Mouse (Mus musculus): ENCODE results near the gene Alg9. TPM values are rescaled to one million over a fixed set of nuclear protein-coding genes. Genes with fewer than 3 reads are reported as not detected.

Gene Alg9
- polyA plus RNA-seq, 1 experiment from 2014 or later = 35.0 TPM

DNA sequence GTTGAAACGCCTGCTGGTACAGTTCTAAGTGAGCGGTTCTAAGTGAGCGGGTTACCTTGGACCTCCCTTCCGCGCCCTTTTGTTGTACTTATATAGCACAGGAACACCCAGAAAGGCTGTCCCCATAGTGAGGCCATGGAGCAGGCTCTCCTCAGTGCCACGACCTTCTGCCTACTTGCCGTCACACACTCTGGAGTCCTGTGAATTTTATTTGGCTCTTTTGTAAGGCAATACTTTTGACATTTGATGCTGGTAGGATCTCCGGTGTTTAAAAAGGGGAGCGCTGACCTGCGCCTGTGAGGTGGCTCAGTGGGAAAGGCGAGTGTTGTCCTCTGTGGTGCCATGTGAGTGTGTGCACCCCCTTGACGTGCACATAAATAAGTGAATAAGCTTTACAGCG lies 34.3 kb downstream of the Alg9 start:
- no peak for DNase-seq (ENCODE audit: extremely low spot score, low spot score)
- Histone ChIP-seq H3K27ac (no peak overlapping the region), H3K4me1 (no peaks in the 10 kb centered on the region), H3K36me3 (replicated peaks) (peaks cover 93% of the 10 kb centered on the region), H3K9me3 (0 out of 2 replicates have a peak, but pooled peaks cover under 1% of the 10 kb centered on the region), H3K4me3 (no peak overlapping the region), H3K27me3 (ENCODE audit: poor library complexity, severe bottlenecking) (no peaks in the 10 kb centered on the region)
- WGBS = 95% methylated on average over 13 of the region's 13 CpGs

DNA sequence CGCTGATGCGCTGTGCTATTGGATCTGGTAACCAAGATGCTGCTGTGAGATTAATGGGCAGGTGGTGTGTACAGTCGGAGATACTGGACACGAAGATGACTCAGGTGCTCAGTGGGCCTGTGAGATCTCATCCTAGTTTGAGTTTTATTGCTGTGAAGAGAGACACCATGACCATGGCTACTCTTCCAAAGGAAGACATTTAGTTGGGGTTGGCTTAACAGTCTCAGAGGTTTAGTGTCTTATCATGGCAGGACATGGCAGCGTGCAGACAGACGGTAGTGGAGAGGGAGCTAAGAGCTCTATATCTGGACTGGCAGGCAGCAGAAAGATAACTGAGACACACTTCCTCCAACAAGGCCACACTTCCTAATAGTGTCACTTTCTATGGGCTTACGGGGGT lies 36.4 kb downstream of the Alg9 start:
- peaks cover 91% of the 10 kb centered on the region for H3K36me3 ChIP-seq (replicated peaks)
- no peaks in the 10 kb centered on the region for H3K27me3 ChIP-seq (ENCODE audit: poor library complexity, severe bottlenecking)
- no peaks in the 10 kb centered on the region for H3K4me1 ChIP-seq
- 94% methylated on average over 7 of the region's 7 CpGs for WGBS
- H3K27ac ChIP-seq = no peak overlapping the region
- H3K4me3 ChIP-seq = no peak overlapping the region
- no peak for DNase-seq (ENCODE audit: extremely low spot score, low spot score)
- H3K9me3 ChIP-seq = 0 out of 2 replicates have a peak, but pooled peaks cover 5% of the 10 kb centered on the region

DNA sequence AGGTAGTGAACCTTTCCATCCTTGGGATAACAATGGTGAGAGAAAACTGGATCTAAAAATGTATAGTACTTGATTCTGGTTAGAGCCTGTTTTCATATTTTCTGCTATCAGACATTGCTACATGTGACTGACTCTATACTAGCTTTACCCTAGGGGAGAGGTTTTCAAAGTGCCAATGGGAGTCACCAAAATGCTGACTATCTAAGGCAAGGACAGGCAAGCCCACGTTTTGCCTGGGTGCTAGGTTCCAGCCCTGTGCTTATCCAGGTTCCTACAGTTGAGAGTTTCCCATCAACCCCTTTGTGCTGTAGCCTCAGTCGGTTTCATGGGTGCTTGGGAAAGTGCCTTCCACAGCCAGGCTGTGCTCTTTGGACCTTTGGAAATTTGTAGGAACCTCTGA lies 36.9 kb downstream of the Alg9 start:
- Histone ChIP-seq H3K9me3 (0 out of 2 replicates have a peak, but pooled peaks cover 5% of the 10 kb centered on the region), H3K4me3 (no peak overlapping the region), H3K27ac (no peak overlapping the region), H3K4me1 (no peaks in the 10 kb centered on the region), H3K27me3 (ENCODE audit: poor library complexity, severe bottlenecking) (no peaks in the 10 kb centered on the region), H3K36me3 (replicated peaks) (peaks cover 91% of the 10 kb centered on the region)
- no peak for DNase-seq (ENCODE audit: extremely low spot score, low spot score)
- 80% methylated on average over 2 of the region's 2 CpGs for WGBS

DNA sequence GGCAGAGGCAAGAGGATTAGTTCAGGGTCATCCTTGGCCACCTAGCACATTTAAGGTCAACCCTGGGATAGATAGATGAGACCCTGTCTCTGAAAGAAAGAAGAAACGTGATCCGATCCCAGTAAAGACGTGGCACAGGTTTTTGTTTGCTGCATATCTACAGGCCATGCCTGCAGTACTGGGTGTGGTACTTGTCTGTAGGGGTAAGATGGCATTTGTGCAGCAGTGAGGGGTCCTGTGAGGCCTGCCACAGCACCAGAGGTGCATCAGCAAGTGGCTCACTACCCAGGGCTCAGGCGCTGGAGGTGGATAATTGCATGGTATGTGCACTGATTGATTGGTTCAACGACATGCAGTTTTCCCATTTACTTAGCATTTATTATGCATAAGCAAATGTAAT lies 39.0 kb downstream of the Alg9 start:
- WGBS = 94% methylated on average over 5 of the region's 5 CpGs
- no peak for DNase-seq (ENCODE audit: extremely low spot score, low spot score)
- Histone ChIP-seq H3K4me1 (no peaks in the 10 kb centered on the region), H3K27me3 (ENCODE audit: poor library complexity, severe bottlenecking) (no peaks in the 10 kb centered on the region), H3K27ac (no peak overlapping the region), H3K9me3 (0 out of 2 replicates have a peak, but pooled peaks cover 5% of the 10 kb centered on the region), H3K4me3 (no peak overlapping the region), H3K36me3 (replicated peaks) (peaks cover 87% of the 10 kb centered on the region)

DNA sequence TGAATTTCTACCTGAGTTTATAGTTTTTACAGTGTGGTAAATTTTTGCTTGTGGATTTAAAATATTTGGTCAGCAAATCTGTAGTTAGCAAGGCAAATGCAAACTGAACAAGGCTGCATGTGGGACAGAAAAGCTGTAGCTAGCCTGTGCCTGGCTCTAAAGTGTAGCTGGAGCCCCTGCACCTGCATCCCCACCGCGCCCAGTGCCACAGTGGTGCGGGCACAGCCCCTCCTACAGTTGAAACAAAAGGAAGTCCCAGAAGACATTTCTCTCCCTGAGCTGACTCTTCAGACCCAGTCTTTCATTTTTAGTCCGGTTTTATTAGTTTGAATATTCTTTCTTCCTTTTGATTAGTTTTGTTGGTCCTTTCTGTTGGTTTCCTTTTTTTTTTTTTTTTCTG lies 40.8 kb downstream of the Alg9 start:
- 93% methylated on average over 4 of the region's 4 CpGs for WGBS
- H3K4me3 ChIP-seq = no peak overlapping the region
- H3K36me3 ChIP-seq (replicated peaks) = peaks cover 76% of the 10 kb centered on the region

DNA sequence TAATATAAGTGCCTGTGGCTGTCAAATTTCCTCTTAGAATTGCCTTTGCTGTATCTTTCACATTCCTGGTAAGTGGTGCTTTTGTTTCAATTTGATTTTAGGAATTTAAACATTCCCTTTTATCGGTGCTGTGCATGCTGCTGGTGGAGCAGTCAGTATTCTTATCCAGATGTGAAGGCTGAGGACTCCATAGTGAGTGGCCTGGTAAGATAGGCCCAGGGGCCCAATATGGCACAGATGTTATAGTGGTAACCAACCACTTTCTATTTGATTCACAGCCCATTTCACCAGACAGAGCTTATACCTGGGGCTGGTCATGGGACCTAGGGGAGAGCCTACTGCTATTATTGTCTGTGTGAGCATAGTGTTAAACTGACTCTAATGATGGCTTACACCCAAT lies 41.7 kb downstream of the Alg9 start:
- no peak overlapping the region for H3K4me3 ChIP-seq
- WGBS = 94% methylated on average over 1 of the region's 1 CpGs
- H3K9me3 ChIP-seq = 0 out of 2 replicates have a peak, but pooled peaks cover 5% of the 10 kb centered on the region
- no peak overlapping the region for H3K27ac ChIP-seq
- H3K4me1 ChIP-seq = no peaks in the 10 kb centered on the region
- H3K27me3 ChIP-seq (ENCODE audit: poor library complexity, severe bottlenecking) = no peaks in the 10 kb centered on the region
- DNase-seq (ENCODE audit: extremely low spot score, low spot score) = no peak
- H3K36me3 ChIP-seq (replicated peaks) = peaks cover 76% of the 10 kb centered on the region

More for the DNA sequence above, 40.8 kb downstream of the Alg9 start:
- Histone ChIP-seq H3K4me1 (no peaks in the 10 kb centered on the region), H3K9me3 (0 out of 2 replicates have a peak, but pooled peaks cover 5% of the 10 kb centered on the region), H3K27me3 (ENCODE audit: poor library complexity, severe bottlenecking) (no peaks in the 10 kb centered on the region), H3K27ac (no peak overlapping the region)
- no peak for DNase-seq (ENCODE audit: extremely low spot score, low spot score)

DNA sequence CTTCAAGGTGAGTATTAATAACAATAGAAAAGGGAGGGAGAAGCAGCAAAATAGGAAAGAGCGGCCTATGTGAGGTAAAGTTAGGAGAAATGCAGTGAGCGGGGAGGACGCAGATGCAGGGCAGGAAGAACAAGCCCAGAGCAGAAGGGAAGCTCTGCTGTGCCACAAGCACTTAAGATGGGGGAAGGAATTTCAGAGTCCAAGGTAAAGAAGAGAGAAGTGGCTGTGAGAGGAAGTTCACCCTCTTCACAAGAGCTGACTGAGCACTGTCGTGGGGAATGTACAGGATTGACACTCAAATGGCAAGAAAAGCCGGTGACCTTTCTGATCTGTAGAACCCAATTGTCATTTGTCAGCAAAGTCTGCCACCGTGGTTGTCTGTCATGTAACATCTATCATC lies 43.2 kb downstream of the Alg9 start:
- H3K27ac ChIP-seq = no peak overlapping the region
- H3K4me3 ChIP-seq = no peak overlapping the region
- WGBS = 96% methylated on average over 6 of the region's 6 CpGs
- H3K27me3 ChIP-seq (ENCODE audit: poor library complexity, severe bottlenecking) = no peaks in the 10 kb centered on the region
- H3K4me1 ChIP-seq = no peaks in the 10 kb centered on the region
- no peak for DNase-seq (ENCODE audit: extremely low spot score, low spot score)
- 0 out of 2 replicates have a peak, but pooled peaks cover 5% of the 10 kb centered on the region for H3K9me3 ChIP-seq
- H3K36me3 ChIP-seq (replicated peaks) = peaks cover 76% of the 10 kb centered on the region

DNA sequence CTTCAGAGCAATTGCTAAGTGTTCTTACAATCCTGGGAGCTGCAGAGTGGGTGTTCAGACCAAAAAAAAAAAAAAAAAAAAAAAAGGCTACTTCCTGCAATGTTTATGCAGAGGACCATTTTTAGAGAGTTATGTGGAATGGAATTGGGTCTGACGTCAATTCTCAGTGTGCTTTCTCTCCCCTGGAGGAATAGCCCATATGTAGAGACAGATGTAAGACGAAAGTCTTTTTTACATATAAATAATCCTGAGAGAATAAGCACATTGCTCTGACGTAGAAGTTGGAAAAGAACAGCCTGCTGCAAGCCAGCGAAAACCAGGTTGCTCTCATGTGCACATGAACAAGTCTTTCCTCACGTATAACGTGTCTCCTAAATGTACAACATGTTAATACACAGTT lies 44.9 kb downstream of the Alg9 start:
- Histone ChIP-seq H3K4me1 (no peaks in the 10 kb centered on the region), H3K27ac (no peak overlapping the region), H3K36me3 (replicated peaks) (peaks cover 73% of the 10 kb centered on the region), H3K9me3 (no peaks in the 10 kb centered on the region), H3K4me3 (no peak overlapping the region), H3K27me3 (ENCODE audit: poor library complexity, severe bottlenecking) (no peaks in the 10 kb centered on the region)
- DNase-seq (ENCODE audit: extremely low spot score, low spot score) = no peak
- 95% methylated on average over 6 of the region's 6 CpGs for WGBS

DNA sequence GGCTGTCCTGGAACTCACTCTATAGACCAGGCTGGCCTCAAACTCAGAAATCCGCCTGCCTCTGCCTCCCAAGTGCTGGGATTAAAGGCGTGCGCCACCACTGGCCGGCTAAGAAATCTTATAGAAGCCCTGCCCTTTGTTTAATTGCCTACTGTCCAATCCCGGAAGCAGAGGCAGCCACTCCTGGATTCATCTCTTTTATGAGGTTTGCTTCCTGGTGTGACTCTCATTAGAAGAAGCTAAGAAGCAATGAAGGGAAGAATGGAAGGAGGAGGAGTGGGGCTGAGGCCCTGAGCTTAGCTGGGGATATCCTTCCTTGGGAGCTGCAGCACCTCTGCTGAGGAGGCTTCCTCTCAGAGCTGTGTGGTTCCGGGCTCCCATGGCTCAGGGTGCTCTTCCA lies 46.8 kb downstream of the Alg9 start:
- DNase-seq (ENCODE audit: extremely low spot score, low spot score) = no peak
- H3K4me1 ChIP-seq = no peaks in the 10 kb centered on the region
- peaks cover 60% of the 10 kb centered on the region for H3K36me3 ChIP-seq (replicated peaks)
- H3K27me3 ChIP-seq (ENCODE audit: poor library complexity, severe bottlenecking) = no peaks in the 10 kb centered on the region
- WGBS = 89% methylated on average over 6 of the region's 6 CpGs
- no peak overlapping the region for H3K4me3 ChIP-seq
- no peaks in the 10 kb centered on the region for H3K9me3 ChIP-seq
- no peak overlapping the region for H3K27ac ChIP-seq

DNA sequence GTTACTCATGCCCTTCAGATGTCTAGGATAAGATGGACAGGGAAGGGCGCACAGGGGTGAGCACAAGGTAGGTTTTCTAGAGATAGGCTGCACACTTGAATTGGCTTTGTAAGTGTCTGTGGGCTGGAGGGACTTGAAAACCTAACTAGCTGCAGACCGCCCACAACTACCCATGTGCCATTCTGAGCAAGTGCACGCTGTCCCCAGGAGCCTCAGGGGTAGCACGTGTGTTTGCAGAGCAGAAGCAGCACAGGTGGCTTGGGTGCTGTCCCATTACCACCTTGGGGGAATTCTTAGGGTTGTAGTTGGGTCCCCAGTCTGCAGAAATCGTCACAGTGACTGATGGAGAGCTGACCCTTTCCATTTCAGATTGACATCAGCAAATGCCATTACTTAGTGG lies 47.4 kb downstream of the Alg9 start:
- no peak for DNase-seq (ENCODE audit: extremely low spot score, low spot score)
- H3K36me3 ChIP-seq (replicated peaks) = peaks cover 54% of the 10 kb centered on the region
- H3K27ac ChIP-seq = no peak overlapping the region

DNA sequence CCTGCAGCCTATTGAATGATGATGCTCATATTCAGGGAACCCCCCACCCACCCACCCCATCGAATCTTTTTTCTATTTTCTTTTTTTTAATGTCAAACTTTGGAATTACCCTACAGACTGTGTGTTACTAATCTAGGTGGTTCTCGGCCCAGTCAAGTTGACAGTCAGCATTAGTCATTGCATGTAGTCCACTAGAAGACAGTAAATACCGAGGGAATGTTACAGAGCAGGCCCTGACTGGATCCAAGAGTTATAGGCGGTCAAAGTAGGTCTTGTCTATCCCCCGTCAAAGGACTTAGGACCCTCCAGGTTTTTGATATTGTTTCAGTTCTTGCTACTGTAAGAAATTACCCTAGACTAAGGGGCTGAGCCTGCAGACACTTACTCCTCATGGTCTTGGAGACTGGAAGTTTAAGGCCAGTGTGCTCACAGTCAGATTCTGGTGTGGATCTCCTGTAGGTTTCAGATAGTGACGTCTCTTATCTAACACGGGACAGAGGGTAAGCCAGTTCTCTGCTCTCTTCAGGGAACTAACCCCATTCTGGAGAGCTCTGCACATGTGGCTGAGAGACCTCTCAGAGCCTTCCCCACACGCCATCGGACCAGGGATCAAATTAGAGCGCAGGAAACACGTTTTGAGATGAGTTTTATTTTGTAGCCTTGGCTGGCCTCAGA lies 49.1 kb downstream of the Alg9 start:
- Histone ChIP-seq H3K4me1 (no peaks in the 10 kb centered on the region), H3K4me3 (no peak overlapping the region), H3K9me3 (no peaks in the 10 kb centered on the region), H3K27ac (no peak overlapping the region), H3K27me3 (ENCODE audit: poor library complexity, severe bottlenecking) (no peaks in the 10 kb centered on the region), H3K36me3 (replicated peaks) (peaks cover 53% of the 10 kb centered on the region)
- WGBS = 87% methylated on average over 11 of the region's 11 CpGs
- no peak for DNase-seq (ENCODE audit: extremely low spot score, low spot score)

More for the DNA sequence above, 47.4 kb downstream of the Alg9 start:
- WGBS = 91% methylated on average over 5 of the region's 5 CpGs
- no peak overlapping the region for H3K4me3 ChIP-seq
- H3K27me3 ChIP-seq (ENCODE audit: poor library complexity, severe bottlenecking) = no peaks in the 10 kb centered on the region
- no peaks in the 10 kb centered on the region for H3K9me3 ChIP-seq
- H3K4me1 ChIP-seq = no peaks in the 10 kb centered on the region

DNA sequence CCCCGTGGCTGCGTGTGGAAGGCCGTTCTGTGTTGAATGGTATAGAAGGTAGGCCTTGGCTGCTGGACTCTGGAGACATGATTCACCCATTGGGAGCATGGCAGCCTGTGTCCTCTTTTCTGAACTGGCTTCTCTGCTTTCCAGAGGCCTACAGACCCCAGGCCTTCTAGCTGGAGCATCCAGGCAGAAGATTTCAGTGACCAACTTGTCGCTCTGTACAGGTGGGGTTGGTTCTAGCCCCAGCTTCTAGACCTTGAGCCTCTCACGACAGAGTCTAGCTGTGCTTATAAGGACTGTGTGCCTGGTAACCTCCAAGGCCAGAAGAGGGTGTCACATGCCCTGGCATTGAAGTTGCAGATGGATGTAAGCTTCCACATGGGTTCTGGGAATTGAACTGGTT lies 56.7 kb downstream of the Alg9 start:
- Histone ChIP-seq H3K4me1 (no peaks in the 10 kb centered on the region), H3K9me3 (no peaks in the 10 kb centered on the region), H3K27me3 (ENCODE audit: poor library complexity, severe bottlenecking) (no peaks in the 10 kb centered on the region), H3K36me3 (replicated peaks) (peaks cover 33% of the 10 kb centered on the region), H3K4me3 (no peak overlapping the region), H3K27ac (no peak overlapping the region)
- WGBS = 92% methylated on average over 5 of the region's 5 CpGs
- no peak for DNase-seq (ENCODE audit: extremely low spot score, low spot score)

DNA sequence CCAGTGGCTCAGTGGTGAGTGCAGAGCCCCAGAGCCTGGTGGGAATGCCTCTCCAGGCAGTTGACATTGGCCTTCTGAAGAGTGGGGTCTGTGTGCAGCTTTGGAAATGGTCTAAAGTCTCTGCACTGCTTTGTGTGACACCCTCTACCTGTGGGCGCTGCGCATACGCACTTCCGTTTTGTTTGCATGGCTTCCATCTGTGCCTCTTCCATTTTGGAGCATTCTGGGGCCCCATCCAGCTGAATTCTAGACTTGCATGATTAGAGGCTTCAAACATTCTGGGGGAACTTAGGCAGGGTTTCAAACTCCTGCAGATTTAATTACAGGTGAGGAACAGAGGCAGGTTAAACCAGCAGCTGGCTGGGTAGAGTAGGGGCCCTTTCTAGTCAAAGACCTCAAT lies 57.3 kb downstream of the Alg9 start:
- Histone ChIP-seq H3K27ac (no peak overlapping the region), H3K27me3 (ENCODE audit: poor library complexity, severe bottlenecking) (no peaks in the 10 kb centered on the region), H3K4me1 (no peaks in the 10 kb centered on the region), H3K36me3 (replicated peaks) (peaks cover 33% of the 10 kb centered on the region), H3K4me3 (no peak overlapping the region), H3K9me3 (no peaks in the 10 kb centered on the region)
- WGBS = 97% methylated on average over 4 of the region's 4 CpGs
- DNase-seq (ENCODE audit: extremely low spot score, low spot score) = no peak

Measured in forebrain, embryonic 10.5 days (tissue).